Mouse (Mus musculus) C2C12 (cell line): ENCODE measurements at regions not wholly inside any gene's neighbourhood (a gene's known extent, or its start where the extent isn't known, plus 50 kb on each side); places are given as distances from the start of the nearest gene placed in this dataset.

Experiments
- H3K27me3 ChIP-seq: one replicate; pipeline ENCODE4 v1.6.1; 2011; ENCODE audit not compliant: control insufficient read depth, insufficient read depth, insufficient read length
- H3K36me3 ChIP-seq: one replicate; pipeline ENCODE4 v1.6.1; 2011; ENCODE audit not compliant: control insufficient read depth, insufficient read depth
- H3K4me3 ChIP-seq: one replicate; pipeline ENCODE4 v1.5.1; 2011; ENCODE audit warnings: mild to moderate bottlenecking, control low read depth; ENCODE audit not compliant: poor library complexity, insufficient read depth, severe bottlenecking
- H3K79me2 ChIP-seq: one replicate; pipeline ENCODE4 v1.6.1; 2011; ENCODE audit not compliant: control insufficient read depth, insufficient read depth
- H3K79me3 ChIP-seq: one replicate; pipeline ENCODE4 v1.6.1; 2011; ENCODE audit warnings: low read depth, control low read depth
- H3ac ChIP-seq: one replicate; pipeline ENCODE3; 2011; ENCODE audit warnings: low read depth; ENCODE audit not compliant: control insufficient read depth, insufficient read length
- CEBPB ChIP-seq: IDR thresholded peaks from one replicate; pipeline ENCODE4 v1.6.1; 2011; ENCODE audit warnings: low read depth, mild to moderate bottlenecking, control low read depth, moderate library complexity
- CTCF ChIP-seq: IDR thresholded peaks from one replicate; pipeline ENCODE4 v1.5.1; 2011; ENCODE audit not compliant: control insufficient read depth, insufficient read depth, insufficient read length
- FOSL1 ChIP-seq: IDR thresholded peaks from one replicate; pipeline ENCODE4 v1.8.0; 2011; ENCODE audit warnings: mild to moderate bottlenecking, low read length; ENCODE audit not compliant: poor library complexity, insufficient read depth, severe bottlenecking
- MAX ChIP-seq: IDR thresholded peaks from one replicate; pipeline ENCODE4 v1.6.1; 2011; ENCODE audit warnings: mild to moderate bottlenecking, control low read depth
- MYOD1 ChIP-seq: IDR thresholded peaks from one replicate; pipeline ENCODE4 v1.6.1; 2011; ENCODE audit warnings: low read depth; ENCODE audit not compliant: control insufficient read depth, insufficient read length
- MYOG ChIP-seq: IDR thresholded peaks from one replicate; pipeline ENCODE4 v1.6.1; 2011; ENCODE audit not compliant: control insufficient read depth, insufficient read length; ENCODE audit errors: extremely low read depth
- USF1 ChIP-seq: IDR thresholded peaks from one replicate; pipeline ENCODE4 v1.6.1; 2011; ENCODE audit warnings: low read depth, mild to moderate bottlenecking, control low read depth, moderate library complexity

DNA sequence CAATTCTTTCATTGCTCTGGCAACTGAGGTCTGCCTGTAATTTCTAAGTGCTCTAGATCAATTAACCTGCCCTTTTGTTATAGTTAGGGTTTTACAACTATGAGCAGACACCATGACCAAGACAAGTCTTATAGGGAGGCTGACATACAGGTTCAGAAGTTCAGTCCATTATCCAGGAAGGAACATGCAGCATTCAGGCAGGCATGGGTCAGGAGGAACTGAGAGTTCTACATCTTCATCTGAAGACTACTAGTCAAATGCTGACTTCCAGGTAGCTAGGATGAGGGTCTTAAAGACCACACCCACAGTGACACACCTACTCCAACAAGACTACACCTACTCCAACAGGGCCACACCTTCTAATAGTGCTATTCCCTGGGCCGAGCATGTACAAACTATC, 1352.0 kb upstream of the A1bg start:
- Histone ChIP-seq H3K79me2 (no peaks in the 10 kb centered on the region), H3K36me3 (no peaks in the 10 kb centered on the region), H3K4me3 (no peak overlapping the region), H3K27me3 (no peaks in the 10 kb centered on the region), H3K79me3 (no peaks in the 10 kb centered on the region), H3ac (no peak overlapping the region)
- TF ChIP-seq MYOD1: no peak
- TF ChIP-seq FOSL1: no peak
- TF ChIP-seq CEBPB: no peak
- TF ChIP-seq USF1: no peak
- no peak for TF ChIP-seq MAX
- TF ChIP-seq MYOG: no peak
- TF ChIP-seq CTCF: no peak

DNA sequence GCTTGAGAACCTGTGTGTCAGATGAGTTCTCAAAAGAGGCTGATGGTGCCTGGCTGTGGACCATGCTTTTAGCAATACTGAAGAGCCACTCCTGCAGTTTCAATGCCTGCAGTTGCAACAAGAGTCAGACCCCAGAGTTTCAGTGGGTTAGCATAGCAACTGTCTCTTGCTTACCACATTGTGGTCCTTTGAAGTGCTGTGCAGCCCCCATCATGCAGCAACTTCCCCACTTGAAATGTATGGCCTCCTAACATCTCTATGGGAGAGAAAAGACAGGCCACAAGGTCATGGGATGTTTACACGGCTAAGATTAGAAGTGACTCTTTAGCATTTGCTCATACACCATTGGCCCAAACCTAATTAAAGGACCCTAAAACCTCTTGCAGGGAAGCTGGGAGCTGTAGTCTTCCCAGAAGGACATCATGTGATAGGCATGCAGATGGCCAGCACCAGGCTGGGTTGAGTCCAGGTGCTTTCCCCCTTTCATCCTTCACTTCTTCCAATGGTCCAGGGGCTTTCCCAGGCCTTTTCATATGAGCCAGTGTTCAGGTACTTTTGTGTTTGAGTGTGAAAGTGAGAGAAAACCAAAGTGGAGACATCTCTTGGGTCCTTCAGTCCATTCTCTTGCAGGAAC, 1351.2 kb upstream of the A1bg start:
- H3K79me3 ChIP-seq: no peaks in the 10 kb centered on the region

DNA sequence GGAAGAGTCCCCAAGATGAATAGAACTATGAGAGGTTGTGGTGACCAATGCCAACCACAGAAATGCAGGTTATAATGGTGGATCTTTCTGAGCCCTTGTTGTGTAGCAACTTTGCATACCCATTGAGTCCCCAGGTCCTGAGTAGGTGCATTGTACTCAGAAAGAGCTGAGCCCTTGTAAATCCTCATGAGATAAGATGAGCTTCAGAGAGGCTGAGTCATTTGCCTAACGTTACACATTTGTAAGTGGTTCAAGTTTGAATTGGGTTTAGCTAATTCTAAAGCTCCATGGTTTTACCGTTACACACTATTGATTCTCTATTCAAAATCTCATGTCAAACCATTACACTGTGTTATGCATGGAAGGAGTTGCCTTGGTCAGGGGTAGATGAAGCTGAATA, 1349.9 kb upstream of the A1bg start:
- Histone ChIP-seq H3K36me3 (peaks cover 9% of the 10 kb centered on the region), H3ac (no peak overlapping the region), H3K79me2 (no peaks in the 10 kb centered on the region), H3K79me3 (no peaks in the 10 kb centered on the region), H3K4me3 (no peak overlapping the region), H3K27me3 (no peaks in the 10 kb centered on the region)
- TF ChIP-seq USF1: no peak
- no peak for TF ChIP-seq MAX
- TF ChIP-seq FOSL1: no peak

More for the DNA sequence above, 1351.2 kb upstream of the A1bg start:
- no peak for TF ChIP-seq CEBPB
- TF ChIP-seq CTCF: no peak
- no peak for TF ChIP-seq FOSL1
- no peak for TF ChIP-seq MAX
- TF ChIP-seq USF1: no peak
- TF ChIP-seq MYOG: no peak
- H3ac ChIP-seq: no peak overlapping the region
- peaks cover 3% of the 10 kb centered on the region for H3K36me3 ChIP-seq
- no peaks in the 10 kb centered on the region for H3K79me2 ChIP-seq
- no peaks in the 10 kb centered on the region for H3K27me3 ChIP-seq
- H3K4me3 ChIP-seq: no peak overlapping the region

DNA sequence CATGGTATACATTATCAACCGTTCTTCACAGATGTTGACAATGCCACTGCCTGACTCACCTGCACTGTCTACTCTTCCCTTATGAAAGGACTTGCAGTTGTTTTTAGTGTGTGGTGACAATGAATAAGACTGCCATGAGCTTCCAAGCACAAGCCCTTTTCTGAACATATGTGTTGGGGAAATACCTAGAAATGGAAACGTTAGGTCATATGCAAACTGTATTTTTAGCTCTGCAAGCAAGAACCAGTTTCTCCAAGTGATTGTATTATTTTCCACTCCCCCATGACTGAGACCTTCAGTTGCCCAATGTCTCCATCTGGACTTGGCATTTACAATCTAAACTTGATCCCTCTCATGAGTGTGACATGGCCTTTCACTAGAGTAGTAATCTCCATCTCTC, 1348.6 kb upstream of the A1bg start:
- H3K36me3 ChIP-seq: peaks cover 11% of the 10 kb centered on the region
- no peaks in the 10 kb centered on the region for H3K27me3 ChIP-seq
- no peaks in the 10 kb centered on the region for H3K79me3 ChIP-seq
- TF ChIP-seq MYOG (no peak), MYOD1 (no peak), FOSL1 (no peak), MAX (no peak), CEBPB (no peak), CTCF (no peak), USF1 (no peak)
- H3ac ChIP-seq: no peak overlapping the region
- H3K4me3 ChIP-seq: no peak overlapping the region
- no peaks in the 10 kb centered on the region for H3K79me2 ChIP-seq

DNA sequence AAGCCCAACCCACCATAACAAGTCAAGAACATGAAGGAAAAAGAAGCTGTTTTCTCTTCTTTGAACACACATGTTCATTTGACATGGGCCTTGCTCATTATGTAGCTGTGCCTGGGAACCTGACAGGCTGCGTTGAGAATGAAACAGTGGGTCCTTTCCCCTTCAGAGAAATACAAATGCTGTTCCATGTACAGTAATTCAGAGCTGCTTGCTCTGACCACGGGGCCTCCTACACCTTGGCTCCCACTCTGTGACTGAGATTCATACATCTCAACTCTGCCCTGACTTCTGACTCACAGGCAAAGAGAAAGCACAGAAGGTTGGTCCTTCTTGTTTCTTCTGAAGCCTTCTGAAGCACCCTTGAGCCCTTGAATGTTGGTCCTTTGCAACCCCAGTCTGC, 1345.4 kb upstream of the A1bg start:
- H3K4me3 ChIP-seq: no peak overlapping the region
- no peak overlapping the region for H3ac ChIP-seq
- peaks cover 29% of the 10 kb centered on the region for H3K36me3 ChIP-seq
- H3K79me3 ChIP-seq: no peaks in the 10 kb centered on the region
- no peaks in the 10 kb centered on the region for H3K79me2 ChIP-seq
- TF ChIP-seq CTCF: no peak
- H3K27me3 ChIP-seq: no peaks in the 10 kb centered on the region

DNA sequence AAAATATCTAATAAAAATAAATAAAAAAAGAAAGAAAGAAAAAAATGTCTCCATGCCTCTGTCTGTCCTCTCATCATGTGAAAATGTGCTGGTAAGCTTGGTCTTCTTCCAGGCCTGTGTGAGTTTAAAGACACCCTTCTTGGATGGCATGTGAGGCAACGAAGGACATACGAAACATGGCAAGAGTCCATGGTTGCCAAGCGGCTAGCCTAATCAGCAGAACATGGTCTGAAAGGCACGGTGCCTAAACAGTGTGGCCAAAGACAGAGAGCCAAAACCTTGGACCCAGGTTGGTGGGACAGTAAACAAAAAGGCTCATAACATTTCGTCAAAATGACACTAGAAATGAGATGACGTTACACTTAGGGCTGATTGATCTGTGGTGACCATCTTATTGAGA, 1344.7 kb upstream of the A1bg start:
- H3K4me3 ChIP-seq: no peak overlapping the region
- no peaks in the 10 kb centered on the region for H3K27me3 ChIP-seq
- H3ac ChIP-seq: no peak overlapping the region
- H3K36me3 ChIP-seq: peaks cover 35% of the 10 kb centered on the region
- H3K79me3 ChIP-seq: no peaks in the 10 kb centered on the region
- no peaks in the 10 kb centered on the region for H3K79me2 ChIP-seq
- TF ChIP-seq CEBPB: no peak
- TF ChIP-seq MYOD1: no peak
- no peak for TF ChIP-seq MAX
- no peak for TF ChIP-seq FOSL1
- no peak for TF ChIP-seq MYOG
- no peak for TF ChIP-seq CTCF
- TF ChIP-seq USF1: no peak

DNA sequence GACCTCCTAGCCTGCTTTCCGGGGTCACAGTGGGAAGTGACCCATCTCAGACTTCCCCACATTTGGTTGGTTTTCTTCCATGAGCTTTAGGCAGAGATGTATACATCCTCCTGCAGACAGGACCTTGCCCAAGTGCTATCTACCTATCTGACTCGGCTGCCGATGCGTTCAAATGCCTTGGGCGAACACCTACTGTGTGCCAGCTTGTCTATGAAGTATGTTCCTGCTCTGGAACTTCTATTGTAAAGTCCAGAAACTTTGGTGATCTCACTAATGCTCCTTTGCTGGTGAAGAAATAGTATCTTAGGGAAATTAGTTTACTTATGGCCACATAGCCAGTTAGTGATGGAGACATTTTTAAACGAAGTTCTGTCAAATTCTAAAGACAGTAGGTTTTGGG, 1343.2 kb upstream of the A1bg start:
- Histone ChIP-seq H3ac (no peak overlapping the region), H3K79me3 (no peaks in the 10 kb centered on the region), H3K4me3 (no peak overlapping the region), H3K27me3 (no peaks in the 10 kb centered on the region), H3K36me3 (peaks cover 38% of the 10 kb centered on the region), H3K79me2 (no peaks in the 10 kb centered on the region)
- TF ChIP-seq MYOG (no peak), MYOD1 (no peak), FOSL1 (no peak), USF1 (no peak), CTCF (no peak), CEBPB (no peak), MAX (no peak)
